Mouse (Mus musculus) adrenal gland, postnatal 25 days (tissue): ENCODE results near the gene Colca2. TPM values are rescaled to one million over a fixed set of nuclear protein-coding genes. Genes with fewer than 3 reads are reported as not detected.

Source experiments
- DNase-seq: peaks from one replicate; pipeline ENCODE4 v3.0.0; 2021; ENCODE audit warnings: mixed read lengths
- total RNA-seq: library from RNA; stranded (reverse); gene quantifications from 2 replicates; pipeline ENCODE4 v1.2.3, GENCODE M21; 2021

The Colca2 gene
- total RNA-seq, 1 experiment from 2014 or later, result 3.6 TPM

DNA sequence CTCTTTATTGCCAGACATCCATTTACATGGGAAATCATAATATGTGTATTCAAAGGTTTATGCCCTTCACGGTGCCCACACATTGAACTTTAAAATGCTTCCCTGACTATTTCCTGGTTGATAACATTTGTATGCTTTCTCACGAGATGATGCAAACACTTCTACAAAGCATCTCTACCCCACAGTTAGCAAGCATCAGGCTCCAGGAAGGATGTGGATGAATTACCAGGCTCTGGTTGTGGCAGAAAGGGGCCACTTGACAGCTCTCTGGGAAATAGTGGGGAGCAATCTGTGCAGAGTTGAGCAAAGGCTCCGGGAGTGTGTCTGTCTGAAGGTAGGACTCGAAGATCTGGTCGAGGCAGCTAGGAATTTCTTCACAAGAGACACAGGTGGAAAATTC is 6.3 kb downstream of the Colca2 start:
- DNase-seq, result no peak

GRCm38 (mm10) chr9:51271073-51271472 is 7.3 kb downstream of the Colca2 start:
- no peak for DNase-seq

DNA sequence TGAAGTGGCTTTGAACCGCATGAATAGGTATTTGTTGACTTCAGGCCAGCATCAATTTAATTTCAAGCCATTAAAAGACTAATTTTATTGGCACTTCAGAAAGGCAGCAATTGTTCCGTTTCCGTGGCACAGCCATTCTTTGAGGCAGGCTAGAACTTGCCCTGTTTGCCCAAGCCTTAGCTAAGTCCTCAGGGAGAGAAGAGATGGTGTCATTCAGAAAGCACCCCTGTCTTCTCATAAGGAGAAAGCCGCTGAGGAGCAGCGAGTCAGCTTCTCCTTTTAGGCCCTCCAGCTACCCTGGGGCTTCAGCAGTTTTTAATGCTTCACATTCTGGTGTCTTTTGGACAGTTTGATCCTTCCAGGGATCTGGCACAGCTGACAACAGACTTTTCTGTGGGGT is 9.5 kb downstream of the Colca2 start:
- DNase-seq, result no peak

GRCm38 (mm10) chr9:51258426-51258825 is 19.9 kb downstream of the Colca2 start:
- DNase-seq, result no peak

GRCm38 (mm10) chr9:51256780-51257502 is 21.4 kb downstream of the Colca2 start:
- no peak for DNase-seq

DNA sequence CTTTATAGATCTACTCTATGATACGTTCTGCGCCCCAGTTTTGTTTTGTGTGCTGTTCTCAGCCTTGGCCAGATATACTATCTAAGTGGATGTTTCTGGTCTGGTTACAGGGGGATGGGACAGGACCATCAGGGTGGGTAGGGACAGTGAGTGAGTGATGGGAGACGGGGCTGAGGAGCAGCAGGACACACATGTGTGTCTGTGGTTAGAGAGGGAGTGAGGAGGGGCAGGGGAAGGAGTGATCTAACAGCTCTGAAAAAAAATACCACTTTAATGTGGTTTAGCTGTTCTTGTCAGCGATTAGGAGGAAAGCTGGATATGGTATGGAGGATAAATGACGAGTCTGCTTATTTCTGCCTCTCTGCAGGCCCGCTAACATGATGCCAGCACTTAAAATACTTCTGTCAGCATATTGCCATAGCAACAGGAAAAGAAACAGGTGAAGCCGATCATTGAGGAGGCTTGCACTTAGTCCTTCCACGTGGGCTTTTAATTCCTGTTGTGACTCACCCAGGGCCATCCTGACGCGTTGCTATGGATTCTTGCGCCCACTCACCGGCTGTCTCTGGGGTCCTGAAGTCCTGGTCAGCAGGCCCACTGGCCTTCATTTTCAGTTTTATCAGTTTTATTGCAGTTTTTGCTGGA is 39.5 kb downstream of the Colca2 start:
- DNase-seq, result no peak

DNA sequence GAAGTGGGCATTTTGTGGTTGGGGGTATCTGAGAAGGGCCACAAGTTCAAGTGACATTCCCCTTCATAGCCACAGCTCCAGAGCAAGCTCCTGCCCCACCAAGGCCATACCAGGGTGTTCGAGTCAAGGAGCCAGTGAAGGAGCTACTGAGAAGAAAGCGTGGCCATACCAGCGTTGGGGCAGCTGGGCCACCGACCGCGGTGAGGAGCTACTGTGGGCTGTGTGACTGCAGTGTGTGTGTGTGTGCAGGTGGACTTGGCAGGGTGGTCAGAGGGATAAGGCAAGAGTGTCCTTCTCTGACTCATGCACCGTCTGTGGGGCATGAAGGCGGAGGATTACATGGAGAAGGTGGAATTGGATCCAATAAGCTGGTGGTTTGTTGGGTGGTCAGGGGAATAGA is 46.2 kb downstream of the Colca2 start:
- no peak for DNase-seq

DNA sequence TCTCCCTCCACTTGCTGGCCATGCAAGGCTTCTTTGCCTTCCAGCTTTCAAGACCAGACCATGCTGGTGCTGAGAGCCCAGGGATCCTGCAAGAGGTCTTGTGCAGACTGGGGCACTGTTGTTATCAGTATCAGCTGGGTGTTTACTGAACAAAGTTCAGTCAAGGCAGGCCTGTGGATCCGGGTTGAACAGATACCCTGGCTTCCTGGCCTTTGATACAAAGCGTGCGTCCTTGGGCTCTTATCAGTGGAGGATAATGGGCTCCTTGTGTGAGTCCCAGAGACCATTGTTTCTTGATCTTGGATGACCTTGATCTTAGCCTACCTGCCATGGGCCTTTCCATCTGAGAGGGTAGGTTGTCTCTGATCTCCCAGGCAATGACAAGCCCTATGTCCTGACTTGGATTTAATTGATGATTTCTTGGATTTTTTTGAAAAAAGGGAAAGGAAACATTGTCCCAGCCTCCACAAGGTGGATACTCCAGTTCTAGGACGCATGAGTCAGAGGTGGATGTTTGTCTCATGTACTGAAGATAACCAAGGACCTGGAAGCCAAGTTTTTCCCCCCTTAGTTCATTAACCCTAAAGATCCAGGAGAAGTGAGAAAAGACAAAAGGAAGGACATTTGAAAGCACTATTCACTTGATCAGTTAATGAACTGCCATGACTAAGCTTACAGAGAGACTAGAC is 47.5 kb downstream of the Colca2 start:
- no peak for DNase-seq

- DNase-seq, result no peak
Observed at GRCm38 (mm10) chr9:51225636-51226166, 52.7 kb downstream of the Colca2 start.

Other genes starting within 250 kb of the Colca2 start
- not detected in 2 replicates for gene Btg4, start 217.7 kb downstream of the Colca2 start, total RNA-seq
- 6.5 and 6.6 TPM in 2 replicates for gene Layn, start 201.5 kb downstream of the Colca2 start, total RNA-seq
- 0.46 TPM in 1 of 2 replicates, not detected in the other for gene 4833427G06Rik, start 176.5 kb downstream of the Colca2 start, total RNA-seq
- gene Gm32742, start 113.1 kb downstream of the Colca2 start, total RNA-seq, result not detected in 2 replicates
- 0.18 TPM in 1 of 2 replicates, not detected in the other for gene Pou2af1, start 64.9 kb downstream of the Colca2 start, total RNA-seq
- not detected in 2 replicates for gene 1810046K07Rik, start 50.3 kb upstream of the Colca2 start, total RNA-seq